Mouse (Mus musculus) bone marrow, adult 2 months (tissue): Measurements from ENCODE around the gene Creb1.

ENCODE experiments used
- CTCF ChIP-seq: fragments of 200-500 bp; IDR thresholded peaks from 2 replicates; pipeline ENCODE4 v1.5.1; 2011; ENCODE audit warnings: low read length, control low read depth; ENCODE audit not compliant: control insufficient read depth, insufficient read depth
- POLR2A ChIP-seq: fragments of 200-500 bp; IDR thresholded peaks from 2 replicates; pipeline ENCODE4 v1.6.1; 2011; ENCODE audit warnings: low read depth, mild to moderate bottlenecking, control low read depth, low read length, borderline replicate concordance; ENCODE audit not compliant: control insufficient read depth

- TF ChIP-seq POLR2A: no peak
- no peak for TF ChIP-seq CTCF
Observed at GRCm38 (mm10) chr1:64635624-64636023, 103.2 kb downstream of the Creb1 start.
